Mouse (Mus musculus): ENCODE results near the gene 9330182L06Rik. TPM values are rescaled to one million over a fixed set of nuclear protein-coding genes. Genes with fewer than 3 reads are reported as not detected.

The 9330182L06Rik gene
- polyA plus RNA-seq, 2 experiments: 0.11 to 0.17 TPM

GRCm38 (mm10) chr5:9424464-9424863, 158.5 kb downstream of the 9330182L06Rik start:
- no peak overlapping the region for H3K9ac ChIP-seq (replicated peaks)
- TF ChIP-seq CTCF (IDR thresholded peaks at IDR 0.05; ENCODE audit: low read depth) (no peak), EP300 (IDR thresholded peaks at IDR 0.05; ENCODE audit: low read depth) (no peak)
- H3K4me2 ChIP-seq (ENCODE audit: low read depth): no peak overlapping the region
- no peak overlapping the region for H3K4me3 ChIP-seq (ENCODE audit: insufficient read depth in 1 of 2, low read depth in 2 of 2, low read length in 2 of 2)
- no peak for DNase-seq (ENCODE audit: low read depth in 3 of 3, low spot score in 3 of 3)
- no peaks in the 10 kb centered on the region for H3K27me3 ChIP-seq (ENCODE audit: control insufficient read depth, insufficient read depth, low read length)
- WGBS (ENCODE audit: insufficient replicate concordance): 45% methylated on average over 2 of the region's 2 CpGs
- no peak for ATAC-seq (ENCODE audit: insufficient read depth)
- H3K27ac ChIP-seq: no peak overlapping the region
- no peaks in the 10 kb centered on the region for H3K9me3 ChIP-seq (ENCODE audit: control insufficient read depth, low read length)
- no peaks in the 10 kb centered on the region for H3K4me1 ChIP-seq (replicated peaks; ENCODE audit: control insufficient read depth in 2 of 2, insufficient read depth in 2 of 2, low read length in 1 of 2)
- H3K36me3 ChIP-seq (replicated peaks; ENCODE audit: control insufficient read depth, insufficient read depth, low read depth): no peaks in the 10 kb centered on the region

GRCm38 (mm10) chr5:9427165-9427564, 161.2 kb downstream of the 9330182L06Rik start:
- no peak for TF ChIP-seq CTCF (IDR thresholded peaks at IDR 0.05; ENCODE audit: low read depth)
- no peak for TF ChIP-seq EP300 (IDR thresholded peaks at IDR 0.05; ENCODE audit: low read depth)
- H3K36me3 ChIP-seq (replicated peaks; ENCODE audit: control insufficient read depth, insufficient read depth, low read depth): no peaks in the 10 kb centered on the region
- H3K27ac ChIP-seq: no peak overlapping the region
- no peak overlapping the region for H3K9ac ChIP-seq (replicated peaks)
- H3K27me3 ChIP-seq (ENCODE audit: control insufficient read depth, insufficient read depth, low read length): no peaks in the 10 kb centered on the region
- H3K4me1 ChIP-seq (replicated peaks; ENCODE audit: control insufficient read depth in 2 of 2, insufficient read depth in 2 of 2, low read length in 1 of 2): no peaks in the 10 kb centered on the region
- no peaks in the 10 kb centered on the region for H3K9me3 ChIP-seq (ENCODE audit: control insufficient read depth, low read length)
- no peak for DNase-seq (ENCODE audit: low read depth in 3 of 3, low spot score in 3 of 3)
- ATAC-seq (ENCODE audit: insufficient read depth): no peak
- no peak overlapping the region for H3K4me3 ChIP-seq (ENCODE audit: insufficient read depth in 1 of 2, low read depth in 2 of 2, low read length in 2 of 2)
- H3K4me2 ChIP-seq (ENCODE audit: low read depth): no peak overlapping the region
- 34% methylated on average over 2 of the region's 2 CpGs for WGBS (ENCODE audit: insufficient replicate concordance)

- no peaks in the 10 kb centered on the region for H3K27me3 ChIP-seq (ENCODE audit: control insufficient read depth, insufficient read depth, low read length)
- no peak overlapping the region for H3K4me2 ChIP-seq (ENCODE audit: low read depth)
- H3K27ac ChIP-seq: no peak overlapping the region
- no peaks in the 10 kb centered on the region for H3K36me3 ChIP-seq (replicated peaks; ENCODE audit: control insufficient read depth, insufficient read depth, low read depth)
- no peaks in the 10 kb centered on the region for H3K9me3 ChIP-seq (ENCODE audit: control insufficient read depth, low read length)
- TF ChIP-seq EP300 (IDR thresholded peaks at IDR 0.05; ENCODE audit: low read depth) (no peak), CTCF (IDR thresholded peaks at IDR 0.05; ENCODE audit: low read depth) (peak; percentile 50; the same call in 1 of the 2 replicates)
- no peak overlapping the region for H3K9ac ChIP-seq (replicated peaks)
- peak in 1 of 3 experiments; percentile 7 for DNase-seq (ENCODE audit: low read depth in 3 of 3, low spot score in 3 of 3)
- 29% methylated on average over 10 of the region's 10 CpGs for WGBS (ENCODE audit: insufficient replicate concordance)
- ATAC-seq (ENCODE audit: insufficient read depth): no peak
- H3K4me3 ChIP-seq (ENCODE audit: insufficient read depth in 1 of 2, low read depth in 2 of 2, low read length in 2 of 2): no peak overlapping the region
- no peaks in the 10 kb centered on the region for H3K4me1 ChIP-seq (replicated peaks; ENCODE audit: control insufficient read depth in 2 of 2, insufficient read depth in 2 of 2, low read length in 1 of 2)
These were observed 161.8 kb downstream of the 9330182L06Rik start for GRCm38 (mm10) chr5:9427581-9428241.

- TF ChIP-seq CTCF (IDR thresholded peaks at IDR 0.05; ENCODE audit: low read depth) (no peak), EP300 (IDR thresholded peaks at IDR 0.05; ENCODE audit: low read depth) (no peak)
- ATAC-seq (ENCODE audit: insufficient read depth): no peak
- H3K4me1 ChIP-seq (replicated peaks; ENCODE audit: control insufficient read depth in 2 of 2, insufficient read depth in 2 of 2, low read length in 1 of 2): no peaks in the 10 kb centered on the region
- no peak overlapping the region for H3K4me2 ChIP-seq (ENCODE audit: low read depth)
- H3K9ac ChIP-seq (replicated peaks): no peak overlapping the region
- H3K27ac ChIP-seq: no peak overlapping the region
- 30% methylated on average over 3 of the region's 3 CpGs for WGBS (ENCODE audit: insufficient replicate concordance)
- H3K4me3 ChIP-seq (ENCODE audit: insufficient read depth in 1 of 2, low read depth in 2 of 2, low read length in 2 of 2): no peak overlapping the region
- H3K9me3 ChIP-seq (ENCODE audit: control insufficient read depth, low read length): no peaks in the 10 kb centered on the region
- no peak for DNase-seq (ENCODE audit: low read depth in 3 of 3, low spot score in 3 of 3)
- H3K36me3 ChIP-seq (replicated peaks; ENCODE audit: control insufficient read depth, insufficient read depth, low read depth): no peaks in the 10 kb centered on the region
- H3K27me3 ChIP-seq (ENCODE audit: control insufficient read depth, insufficient read depth, low read length): no peaks in the 10 kb centered on the region
These were observed 162.8 kb downstream of the 9330182L06Rik start for GRCm38 (mm10) chr5:9428728-9429127.

- Histone ChIP-seq H3K4me2 (ENCODE audit: low read depth) (no peak overlapping the region), H3K4me1 (replicated peaks; ENCODE audit: control insufficient read depth in 2 of 2, insufficient read depth in 2 of 2, low read length in 1 of 2) (no peaks in the 10 kb centered on the region), H3K9me3 (ENCODE audit: control insufficient read depth, low read length) (no peaks in the 10 kb centered on the region), H3K27me3 (ENCODE audit: control insufficient read depth, insufficient read depth, low read length) (no peaks in the 10 kb centered on the region), H3K9ac (replicated peaks) (no peak overlapping the region), H3K27ac (no peak overlapping the region), H3K36me3 (replicated peaks; ENCODE audit: control insufficient read depth, insufficient read depth, low read depth) (no peaks in the 10 kb centered on the region), H3K4me3 (ENCODE audit: insufficient read depth in 1 of 2, low read depth in 2 of 2, low read length in 2 of 2) (no peak overlapping the region)
- 15% methylated on average over 1 of the region's 1 CpGs for WGBS (ENCODE audit: insufficient replicate concordance)
- ATAC-seq (ENCODE audit: insufficient read depth) (no peak), DNase-seq (ENCODE audit: low read depth in 3 of 3, low spot score in 3 of 3) (no peak)
- TF ChIP-seq CTCF (IDR thresholded peaks at IDR 0.05; ENCODE audit: low read depth): no peak
- TF ChIP-seq EP300 (IDR thresholded peaks at IDR 0.05; ENCODE audit: low read depth): no peak
These were observed 180.2 kb downstream of the 9330182L06Rik start for GRCm38 (mm10) chr5:9446146-9446545.

Data from liver, embryonic 14.5 days (tissue).